Mouse (Mus musculus): ENCODE data around the gene Actrt3.

DNA sequence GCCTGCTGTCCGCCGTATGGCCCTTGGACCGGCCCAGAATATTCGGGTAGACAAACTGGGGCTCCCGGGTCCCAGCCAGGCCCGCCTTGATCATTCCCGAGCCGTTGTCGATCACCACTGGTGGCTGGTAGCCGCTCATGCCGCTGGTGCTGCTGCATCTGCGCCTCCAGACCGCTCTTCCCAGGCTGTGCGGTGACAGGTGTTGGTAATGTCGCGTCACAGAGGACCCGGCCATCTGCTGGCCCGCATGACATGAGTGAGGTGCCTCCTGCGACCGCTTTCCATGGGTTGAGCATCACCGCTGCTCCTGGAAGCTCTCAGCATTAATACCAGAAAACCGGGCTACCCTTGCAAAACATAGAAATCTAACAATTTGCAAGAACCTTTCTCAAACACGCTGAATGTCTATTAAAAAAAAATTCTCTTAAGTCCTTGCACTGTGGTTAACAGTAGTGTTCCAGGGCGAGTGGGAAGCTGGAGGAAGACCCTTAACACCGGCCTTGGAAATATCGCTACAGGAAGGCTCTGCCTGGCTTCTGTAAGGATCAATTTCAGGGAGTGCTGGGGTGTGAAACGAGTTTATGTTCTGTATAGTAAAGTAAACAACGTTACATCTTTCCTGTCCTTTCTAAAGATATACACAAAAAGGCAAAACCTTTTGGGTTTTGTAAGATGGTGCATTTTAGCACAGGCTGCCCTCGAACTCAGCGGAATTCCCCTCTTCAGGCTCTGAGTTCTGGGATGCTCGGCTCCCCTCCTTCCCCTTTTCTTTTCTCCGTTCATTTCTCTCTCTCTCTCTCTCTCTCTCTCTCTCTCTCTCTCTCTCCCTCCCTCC is at the start of gene Actrt3:
- TF ChIP-seq USF2 (conservative IDR thresholded peaks at IDR 0.05; ENCODE audit: low read depth, low read length) (no peak), RCOR1 (conservative IDR thresholded peaks at IDR 0.05; ENCODE audit: low read depth, low read length) (no peak)
